Mouse (Mus musculus): ENCODE results near the gene Ccnt2. TPM values are rescaled to one million over a fixed set of nuclear protein-coding genes. Genes with fewer than 3 reads are reported as not detected.

The Ccnt2 gene
- polyA plus RNA-seq, 1 experiment, result 50.0 TPM

GRCm38 (mm10) chr1:127780849-127781248 lies 6.9 kb downstream of the Ccnt2 start:
- DNase-seq, result no peak
- Histone ChIP-seq H3K27me3 (ENCODE audit: control insufficient read depth, insufficient read depth, low read length) (no peaks in the 10 kb centered on the region), H3K4me1 (replicated peaks; ENCODE audit: control insufficient read depth, insufficient read depth, low read length) (peaks cover 2% of the 10 kb centered on the region; the same call in 1 of the 2 replicates), H3K36me3 (ENCODE audit: control insufficient read depth, insufficient read depth, low read length) (no peaks in the 10 kb centered on the region), H3K27ac (ENCODE audit: control insufficient read depth, insufficient read depth, low read length) (no peak overlapping the region), H3K4me3 (ENCODE audit: control insufficient read depth, insufficient read depth, low read length) (no peak overlapping the region)
- TF ChIP-seq POLR2A (IDR thresholded peaks at IDR 0.05; ENCODE audit: control insufficient read depth, extremely low read depth, insufficient read depth, low read length, poor library complexity) (no peak), CTCF (IDR thresholded peaks at IDR 0.05; ENCODE audit: borderline replicate concordance, control insufficient read depth, extremely low read depth, insufficient read depth, low read length, poor library complexity) (no peak)
- WGBS, result 22% methylated on average over 2 of the region's 2 CpGs

DNA sequence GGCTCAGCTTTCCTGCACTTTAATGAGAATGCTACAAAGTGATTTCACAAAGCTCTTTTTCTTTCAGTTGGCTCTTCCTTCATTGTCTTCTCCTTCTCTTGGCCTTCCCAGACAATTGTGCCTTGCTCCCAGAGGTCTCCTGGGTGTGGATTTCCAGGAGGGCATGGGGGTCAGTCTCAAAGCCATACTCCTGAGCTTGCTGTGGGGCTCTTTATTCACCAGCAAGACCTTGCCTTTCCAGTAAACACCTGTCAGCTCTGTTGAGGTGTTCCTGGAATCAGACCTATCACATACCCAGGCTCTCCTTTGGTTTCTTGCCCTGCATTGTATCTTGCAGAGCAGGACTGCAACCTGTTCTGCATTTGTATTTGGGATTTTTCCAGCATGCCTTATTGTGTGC lies 9.9 kb downstream of the Ccnt2 start:
- H3K27me3 ChIP-seq (ENCODE audit: control insufficient read depth, insufficient read depth, low read length), result no peaks in the 10 kb centered on the region
- DNase-seq, result no peak
- no peak overlapping the region for H3K27ac ChIP-seq (ENCODE audit: control insufficient read depth, insufficient read depth, low read length)
- TF ChIP-seq POLR2A (IDR thresholded peaks at IDR 0.05; ENCODE audit: control insufficient read depth, extremely low read depth, insufficient read depth, low read length, poor library complexity) (no peak), CTCF (IDR thresholded peaks at IDR 0.05; ENCODE audit: borderline replicate concordance, control insufficient read depth, extremely low read depth, insufficient read depth, low read length, poor library complexity) (no peak)
- no peaks in the 10 kb centered on the region for H3K36me3 ChIP-seq (ENCODE audit: control insufficient read depth, insufficient read depth, low read length)
- no peak overlapping the region for H3K4me3 ChIP-seq (ENCODE audit: control insufficient read depth, insufficient read depth, low read length)
- H3K4me1 ChIP-seq (replicated peaks; ENCODE audit: control insufficient read depth, insufficient read depth, low read length), result peaks cover 2% of the 10 kb centered on the region; the same call in 1 of the 2 replicates

GRCm38 (mm10) chr1:127785882-127786281 lies 11.9 kb downstream of the Ccnt2 start:
- Histone ChIP-seq H3K27ac (ENCODE audit: control insufficient read depth, insufficient read depth, low read length) (no peak overlapping the region), H3K27me3 (ENCODE audit: control insufficient read depth, insufficient read depth, low read length) (no peaks in the 10 kb centered on the region), H3K4me1 (replicated peaks; ENCODE audit: control insufficient read depth, insufficient read depth, low read length) (no peaks in the 10 kb centered on the region; the same call in 1 of the 2 replicates), H3K36me3 (ENCODE audit: control insufficient read depth, insufficient read depth, low read length) (no peaks in the 10 kb centered on the region), H3K4me3 (ENCODE audit: control insufficient read depth, insufficient read depth, low read length) (no peak overlapping the region)
- 54% methylated on average over 1 of the region's 1 CpGs for WGBS
- TF ChIP-seq CTCF (IDR thresholded peaks at IDR 0.05; ENCODE audit: borderline replicate concordance, control insufficient read depth, extremely low read depth, insufficient read depth, low read length, poor library complexity) (no peak), POLR2A (IDR thresholded peaks at IDR 0.05; ENCODE audit: control insufficient read depth, extremely low read depth, insufficient read depth, low read length, poor library complexity) (no peak)
- DNase-seq, result no peak

- Histone ChIP-seq H3K4me1 (replicated peaks; ENCODE audit: control insufficient read depth, insufficient read depth, low read length) (no peaks in the 10 kb centered on the region; the same call in 1 of the 2 replicates), H3K36me3 (ENCODE audit: control insufficient read depth, insufficient read depth, low read length) (peaks cover 4% of the 10 kb centered on the region; the same call in 1 of the 2 replicates), H3K27me3 (ENCODE audit: control insufficient read depth, insufficient read depth, low read length) (no peaks in the 10 kb centered on the region), H3K4me3 (ENCODE audit: control insufficient read depth, insufficient read depth, low read length) (no peak overlapping the region), H3K27ac (ENCODE audit: control insufficient read depth, insufficient read depth, low read length) (no peak overlapping the region)
- no peak for DNase-seq
- WGBS, result 95% methylated on average over 6 of the region's 6 CpGs
- TF ChIP-seq CTCF (IDR thresholded peaks at IDR 0.05; ENCODE audit: borderline replicate concordance, control insufficient read depth, extremely low read depth, insufficient read depth, low read length, poor library complexity), result no peak
- TF ChIP-seq POLR2A (IDR thresholded peaks at IDR 0.05; ENCODE audit: control insufficient read depth, extremely low read depth, insufficient read depth, low read length, poor library complexity), result no peak
These were observed 15.0 kb downstream of the Ccnt2 start for GRCm38 (mm10) chr1:127788943-127789342.

DNA sequence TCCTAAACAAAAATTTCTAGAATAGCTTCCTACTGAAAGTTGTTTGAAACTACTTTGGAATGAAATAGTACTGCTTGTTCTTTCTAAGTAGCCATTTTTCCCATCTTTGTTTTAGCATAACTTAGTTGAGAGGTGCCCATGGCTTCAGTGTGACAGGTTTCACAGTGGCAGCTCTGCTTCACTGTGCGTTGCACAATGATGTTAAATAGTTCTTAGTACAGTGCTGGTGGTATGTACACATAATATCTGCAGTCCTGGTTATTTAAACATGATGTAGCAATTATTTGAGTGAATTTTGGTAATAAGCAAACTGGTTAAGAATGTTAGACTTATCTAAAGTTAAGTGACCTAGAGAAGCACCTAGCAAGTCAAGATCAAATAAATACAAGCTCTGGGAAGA lies 19.5 kb downstream of the Ccnt2 start:
- no peak for DNase-seq
- WGBS, result 100% methylated on average over 1 of the region's 1 CpGs
- Histone ChIP-seq H3K27ac (ENCODE audit: control insufficient read depth, insufficient read depth, low read length) (no peak overlapping the region), H3K4me1 (replicated peaks; ENCODE audit: control insufficient read depth, insufficient read depth, low read length) (peaks cover 7% of the 10 kb centered on the region), H3K27me3 (ENCODE audit: control insufficient read depth, insufficient read depth, low read length) (no peaks in the 10 kb centered on the region), H3K4me3 (ENCODE audit: control insufficient read depth, insufficient read depth, low read length) (no peak overlapping the region), H3K36me3 (ENCODE audit: control insufficient read depth, insufficient read depth, low read length) (peaks cover 11% of the 10 kb centered on the region)
- TF ChIP-seq POLR2A (IDR thresholded peaks at IDR 0.05; ENCODE audit: control insufficient read depth, extremely low read depth, insufficient read depth, low read length, poor library complexity) (no peak), CTCF (IDR thresholded peaks at IDR 0.05; ENCODE audit: borderline replicate concordance, control insufficient read depth, extremely low read depth, insufficient read depth, low read length, poor library complexity) (no peak)

GRCm38 (mm10) chr1:127795087-127795769 lies 21.3 kb downstream of the Ccnt2 start:
- Histone ChIP-seq H3K27ac (ENCODE audit: control insufficient read depth, insufficient read depth, low read length) (no peak overlapping the region), H3K4me3 (ENCODE audit: control insufficient read depth, insufficient read depth, low read length) (no peak overlapping the region), H3K36me3 (ENCODE audit: control insufficient read depth, insufficient read depth, low read length) (peaks cover 24% of the 10 kb centered on the region), H3K27me3 (ENCODE audit: control insufficient read depth, insufficient read depth, low read length) (no peaks in the 10 kb centered on the region), H3K4me1 (replicated peaks; ENCODE audit: control insufficient read depth, insufficient read depth, low read length) (peaks cover 7% of the 10 kb centered on the region)
- WGBS, result 96% methylated on average over 6 of the region's 6 CpGs
- DNase-seq, result no peak
- TF ChIP-seq CTCF (IDR thresholded peaks at IDR 0.05; ENCODE audit: borderline replicate concordance, control insufficient read depth, extremely low read depth, insufficient read depth, low read length, poor library complexity), result no peak
- no peak for TF ChIP-seq POLR2A (IDR thresholded peaks at IDR 0.05; ENCODE audit: control insufficient read depth, extremely low read depth, insufficient read depth, low read length, poor library complexity)
